Mouse (Mus musculus) heart, adult 9 months (tissue): ENCODE data around the gene Wt1.

ENCODE experiments used
- DNase-seq, 2 experiments: peaks; one replicate each; pipeline ENCODE4 v3.0.0; 2022; ENCODE audit warnings: low spot score in 2 of 2

The Wt1 gene

DNA sequence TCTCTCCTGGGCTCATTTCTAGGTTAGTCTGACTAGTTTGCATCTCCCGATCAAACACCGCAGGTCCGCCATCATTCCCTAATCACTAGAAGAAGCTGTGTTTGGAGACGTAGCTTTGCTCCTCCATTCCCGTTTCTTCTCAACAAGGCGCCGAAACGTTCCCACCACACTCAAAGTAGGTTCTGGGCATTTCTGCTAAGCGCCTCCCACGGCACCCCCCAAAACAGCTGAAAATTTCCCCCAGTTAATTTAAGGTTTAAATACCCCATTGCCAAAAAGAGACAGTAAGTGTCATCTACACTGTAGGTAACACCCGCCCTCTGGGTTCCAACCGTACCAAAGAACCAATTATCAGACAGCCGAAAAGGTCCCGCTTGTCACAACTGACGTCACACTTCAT is 688 bp upstream of the Wt1 start:
- no peak for DNase-seq

DNA sequence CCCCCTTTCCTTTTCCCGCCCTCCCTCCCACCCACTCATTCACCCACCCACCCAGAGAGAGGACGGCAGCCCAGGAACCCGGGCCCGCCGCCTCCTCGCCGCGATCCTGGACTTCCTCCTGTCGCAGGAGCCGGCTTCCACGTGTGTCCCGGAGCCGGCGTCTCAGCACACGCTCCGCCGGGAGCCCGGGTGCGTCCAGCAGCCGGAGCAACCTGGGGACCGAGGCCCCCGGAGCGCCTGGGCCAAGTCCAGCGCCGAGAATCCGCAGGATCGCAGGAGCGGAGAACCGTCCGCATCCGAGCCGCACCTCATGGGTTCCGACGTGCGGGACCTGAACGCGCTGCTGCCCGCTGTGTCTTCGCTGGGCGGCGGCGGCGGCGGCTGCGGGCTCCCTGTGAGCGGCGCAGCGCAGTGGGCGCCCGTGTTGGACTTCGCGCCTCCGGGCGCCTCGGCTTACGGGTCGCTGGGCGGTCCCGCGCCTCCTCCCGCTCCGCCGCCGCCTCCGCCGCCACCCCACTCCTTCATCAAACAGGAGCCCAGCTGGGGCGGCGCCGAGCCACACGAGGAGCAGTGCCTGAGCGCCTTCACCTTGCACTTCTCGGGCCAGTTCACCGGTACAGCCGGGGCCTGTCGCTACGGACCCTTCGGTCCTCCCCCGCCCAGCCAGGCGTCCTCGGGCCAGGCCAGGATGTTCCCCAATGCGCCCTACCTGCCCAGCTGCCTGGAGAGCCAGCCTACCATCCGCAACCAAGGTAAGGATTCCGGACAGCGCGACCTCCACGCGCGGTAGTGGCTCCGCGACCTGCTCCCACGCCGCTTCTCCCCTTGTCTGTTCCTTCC is 582 bp downstream of the Wt1 start:
- DNase-seq: peak in 1 of 2 experiments; percentile 15

DNA sequence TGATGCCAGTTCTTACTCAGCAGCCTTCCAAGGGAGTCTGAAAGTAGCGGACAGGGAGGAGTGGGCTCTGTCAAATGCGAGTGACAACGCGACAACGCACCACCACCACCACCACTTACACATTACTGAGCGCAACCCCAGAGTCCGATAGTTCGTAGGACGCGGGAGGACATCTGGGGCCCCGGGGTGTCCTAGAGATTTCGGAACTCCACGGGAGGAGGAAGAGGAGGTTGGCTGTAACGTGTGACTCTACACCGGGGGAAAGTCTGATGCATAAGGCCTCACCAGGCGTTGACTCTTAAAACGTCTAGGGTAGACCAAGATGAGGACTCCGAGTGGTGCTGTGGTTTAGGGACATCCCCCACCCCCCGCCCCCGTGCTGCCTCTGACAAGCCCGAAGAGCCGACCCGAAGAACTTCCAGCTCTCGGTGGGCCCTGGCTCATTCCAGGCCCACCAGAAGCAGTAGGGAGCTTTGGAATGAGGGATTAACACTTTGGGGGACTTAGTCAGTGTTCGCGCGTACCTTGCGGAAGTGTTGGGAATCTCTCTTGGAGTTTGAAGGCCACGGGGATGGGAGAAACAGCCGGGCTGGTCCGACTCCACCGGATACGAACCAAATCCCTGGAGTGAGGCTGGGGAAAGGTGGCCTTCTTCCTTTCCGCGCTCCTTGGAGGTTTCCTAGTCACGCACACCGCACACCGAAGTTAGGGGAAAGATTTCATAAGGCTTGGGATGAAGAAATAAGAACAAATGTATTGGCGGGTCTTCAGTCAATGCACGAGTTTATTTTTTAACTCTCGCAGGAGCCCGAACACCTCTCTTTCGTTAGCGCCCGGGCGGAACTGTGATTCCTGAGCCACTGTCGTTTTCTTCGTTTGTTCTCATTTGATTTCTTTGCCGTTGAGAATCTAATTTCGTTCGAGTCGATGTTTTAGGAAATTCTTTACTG is 1.5 kb downstream of the Wt1 start:
- DNase-seq: no peak

DNA sequence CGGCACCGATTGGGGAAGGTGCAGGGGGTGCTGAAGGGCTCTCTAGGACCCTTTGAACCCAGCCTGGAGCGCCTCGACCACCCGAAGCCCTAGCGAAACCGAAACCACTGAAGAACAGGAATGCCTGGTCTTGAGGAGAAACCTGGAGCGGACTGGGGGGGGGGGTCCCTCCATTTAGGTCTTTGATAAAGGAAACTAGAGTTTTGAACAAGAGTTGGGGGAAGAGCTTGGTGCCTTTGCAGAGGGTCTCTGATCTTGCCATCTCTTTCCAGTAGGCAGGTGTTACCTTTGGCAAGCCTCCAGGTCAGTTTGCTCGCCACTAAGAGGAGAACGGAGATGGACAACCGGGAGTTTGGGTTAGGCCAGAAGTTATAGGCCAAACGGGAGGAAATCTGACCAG is 2.2 kb downstream of the Wt1 start:
- DNase-seq: no peak

DNA sequence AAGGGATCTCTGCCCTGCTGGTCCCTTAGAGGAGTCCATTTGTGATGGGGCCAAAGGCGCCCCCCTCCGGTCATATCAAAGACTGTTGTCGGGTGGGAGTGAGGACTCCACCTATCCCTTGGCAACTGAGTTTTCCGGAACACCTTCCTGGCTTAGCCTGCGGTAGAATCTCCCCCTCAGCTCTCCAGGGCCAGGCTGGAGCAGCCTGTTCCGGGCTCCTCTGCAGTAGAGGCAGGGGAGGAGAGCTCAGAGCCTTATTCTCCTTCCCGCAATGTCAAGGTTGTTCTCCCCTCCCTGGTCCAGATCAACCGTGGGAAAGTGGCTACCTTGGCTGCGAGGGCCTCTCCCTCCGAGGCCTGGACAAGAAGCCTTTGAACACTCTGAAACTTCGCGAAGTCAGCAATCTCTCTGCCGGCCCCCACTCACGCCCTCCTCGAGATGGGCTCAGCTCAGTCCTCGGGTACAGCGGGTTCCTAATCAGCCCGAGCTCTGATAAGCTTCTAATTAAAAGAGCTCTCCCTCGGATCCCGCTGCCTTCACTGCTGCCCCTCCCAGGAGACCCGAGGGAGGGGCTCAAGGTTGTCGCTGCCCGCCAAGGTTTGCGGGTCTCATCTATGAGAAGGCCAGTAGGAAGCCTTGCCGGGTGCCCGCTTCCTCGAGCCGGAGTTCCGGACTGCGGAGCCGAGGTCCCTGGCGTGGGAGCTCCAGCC is 4.2 kb downstream of the Wt1 start:
- peak; percentile 56 to 60 for DNase-seq

DNA sequence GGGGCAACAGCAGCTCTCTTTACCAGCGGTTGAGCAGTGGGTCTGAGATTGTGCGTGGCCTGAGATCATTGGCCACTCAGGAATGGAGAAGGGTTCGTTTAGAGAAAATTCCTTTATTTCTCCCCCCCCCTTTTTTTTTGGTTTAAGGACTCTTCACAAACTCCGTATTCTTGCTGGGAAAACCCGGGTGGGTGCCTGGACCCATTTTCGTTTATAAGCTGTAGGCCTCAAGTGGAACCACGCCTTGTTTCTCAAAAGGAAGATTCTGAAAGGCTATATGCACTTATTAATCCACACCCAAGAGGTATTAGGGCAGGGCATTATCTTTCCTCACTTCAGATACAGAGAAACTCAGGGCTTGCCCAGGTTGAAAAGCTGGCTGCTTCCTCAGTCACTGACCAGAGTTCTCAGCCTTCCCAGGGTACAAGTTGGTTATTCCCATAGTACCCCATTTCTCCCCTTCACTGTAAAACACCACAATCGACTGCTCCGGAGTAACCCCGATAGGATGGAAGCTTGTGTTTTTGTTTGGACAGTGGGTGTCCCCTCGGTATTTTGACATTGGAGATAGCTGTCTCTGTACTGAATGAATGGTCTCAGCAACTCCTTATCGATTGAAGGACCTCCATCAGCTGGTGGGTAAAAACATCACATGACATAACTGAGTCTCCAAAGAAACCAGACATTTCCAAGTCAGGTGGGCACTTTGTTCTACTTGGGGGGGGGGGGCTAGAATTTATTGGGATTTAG is 4.9 kb downstream of the Wt1 start:
- no peak for DNase-seq

DNA sequence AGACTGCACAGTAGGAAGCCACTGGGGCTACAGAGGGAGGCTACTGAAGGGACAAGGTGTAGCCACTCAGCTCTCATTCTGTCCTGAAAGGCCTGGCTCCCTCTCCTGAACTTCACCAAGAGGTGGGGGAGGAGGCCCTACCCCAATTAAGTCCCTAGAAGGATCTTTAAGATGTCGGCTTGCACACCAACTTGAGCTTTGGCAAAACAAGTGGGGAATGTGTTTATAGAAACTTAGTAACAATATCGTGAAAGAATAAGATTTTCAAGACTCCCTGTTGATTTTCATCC is 5.4 kb downstream of the Wt1 start:
- DNase-seq: no peak

DNA sequence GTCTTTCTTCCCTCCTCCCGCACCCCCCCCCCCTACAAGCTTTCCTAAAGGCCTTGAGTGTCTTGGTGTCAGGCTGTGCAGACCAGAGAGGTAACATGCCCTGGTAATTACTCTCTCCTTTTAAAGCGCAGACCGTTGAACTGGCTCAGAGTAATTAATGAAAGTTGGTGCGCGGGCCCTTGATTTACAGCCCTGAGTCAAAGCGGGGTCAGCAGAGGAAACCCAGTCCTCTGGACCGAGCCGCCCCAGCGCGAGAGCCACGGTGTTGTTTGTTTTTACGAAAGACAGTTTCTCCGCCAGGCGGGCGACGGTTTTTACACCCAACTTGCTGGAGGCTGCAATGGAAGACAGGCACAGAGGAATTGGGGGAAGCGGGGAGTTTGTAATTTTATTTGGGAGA is 6.0 kb downstream of the Wt1 start:
- no peak for DNase-seq

DNA sequence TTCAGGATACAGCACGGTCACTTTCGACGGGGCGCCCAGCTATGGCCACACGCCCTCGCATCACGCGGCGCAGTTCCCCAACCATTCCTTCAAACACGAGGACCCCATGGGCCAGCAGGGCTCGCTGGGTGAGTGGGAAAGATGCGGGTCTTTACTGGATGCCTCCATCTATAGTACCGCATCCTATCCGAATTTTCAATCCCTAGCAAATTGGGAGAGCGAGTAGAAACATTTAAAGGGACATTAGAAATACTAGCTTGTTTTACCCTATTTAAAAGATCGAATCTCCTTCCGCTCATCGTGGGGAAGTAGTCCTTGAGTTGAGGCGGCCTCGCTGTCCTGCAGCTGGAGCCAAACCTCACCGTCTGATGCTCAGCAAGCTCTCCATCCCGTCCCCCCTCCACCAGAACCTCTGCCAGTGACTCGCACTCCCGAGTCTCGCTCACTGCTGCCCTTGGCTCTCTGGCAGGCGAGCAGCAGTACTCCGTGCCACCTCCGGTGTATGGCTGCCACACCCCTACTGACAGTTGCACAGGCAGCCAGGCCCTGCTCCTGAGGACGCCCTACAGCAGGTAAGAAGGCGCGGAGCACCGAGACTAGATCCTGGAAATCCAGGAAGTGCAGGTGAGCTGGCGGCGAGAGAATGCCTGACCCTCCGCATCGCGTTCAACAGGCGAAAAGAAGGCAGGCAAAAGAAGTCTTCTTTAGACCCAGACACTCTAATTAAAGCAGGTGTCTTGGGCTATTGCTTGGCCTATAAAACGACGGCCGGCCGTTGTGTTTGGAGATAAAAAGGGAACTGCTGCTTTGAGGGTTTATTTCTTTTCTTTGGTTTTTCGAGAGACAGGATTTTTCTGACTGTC is 6.8 kb downstream of the Wt1 start:
- DNase-seq: no peak

DNA sequence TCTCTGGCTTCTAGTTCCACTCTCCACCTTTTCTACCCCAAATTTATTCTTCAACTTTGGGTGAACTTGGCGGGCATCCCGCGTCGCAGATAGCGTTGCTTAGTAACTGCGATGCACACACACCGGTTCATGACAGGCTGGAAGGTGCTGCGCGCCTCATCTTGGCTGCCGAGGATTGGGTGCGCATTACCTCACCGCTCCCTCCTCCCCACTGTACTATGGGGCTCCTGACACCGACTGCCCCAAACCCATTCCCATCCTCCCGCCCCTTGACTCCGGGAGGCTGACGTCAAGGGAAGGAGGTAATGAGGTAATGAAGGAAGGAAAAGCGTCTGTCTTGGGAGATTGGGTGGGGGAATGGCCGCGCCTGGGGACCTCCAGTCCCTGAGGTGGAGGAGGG is 8.0 kb downstream of the Wt1 start:
- DNase-seq: peak; percentile 60 to 62

DNA sequence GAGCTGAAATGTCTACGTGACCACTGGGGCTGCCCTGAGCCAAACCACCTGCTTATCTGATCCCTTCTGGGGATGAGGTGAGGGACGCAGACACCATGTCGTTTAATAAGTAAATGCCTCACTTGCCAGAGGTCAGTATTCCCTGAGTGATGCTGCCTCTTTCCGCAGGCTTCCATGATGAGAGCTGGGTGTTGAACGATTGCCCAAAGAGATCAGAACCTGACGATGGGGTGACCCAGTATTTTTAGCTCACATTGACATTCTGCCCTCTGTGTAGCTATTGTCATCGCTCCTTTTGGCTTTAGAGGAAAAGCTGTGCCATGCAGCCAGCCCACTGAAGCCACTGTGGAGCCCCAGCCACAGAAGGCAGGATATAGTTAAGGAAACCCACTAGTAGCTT is 13.1 kb downstream of the Wt1 start:
- DNase-seq: no peak

DNA sequence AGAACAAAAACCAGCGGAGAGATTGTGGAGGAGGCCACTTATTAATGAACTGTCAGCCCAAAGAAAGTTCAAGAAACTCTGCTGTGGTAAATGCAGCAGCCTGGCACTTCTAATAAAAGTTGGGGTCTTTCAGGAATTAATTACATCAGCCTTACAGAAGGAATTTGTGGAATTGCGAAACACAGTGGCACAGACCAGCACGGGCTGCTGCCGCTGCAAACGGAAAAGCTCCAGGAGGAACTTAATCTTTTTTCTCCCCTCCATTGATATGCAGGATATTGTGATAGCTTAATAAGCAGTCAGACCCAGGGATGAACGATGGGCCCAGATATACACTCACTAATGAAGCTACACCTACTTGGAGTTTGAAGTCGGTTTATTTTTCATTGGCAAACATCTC is 15.0 kb downstream of the Wt1 start:
- no peak for DNase-seq

DNA sequence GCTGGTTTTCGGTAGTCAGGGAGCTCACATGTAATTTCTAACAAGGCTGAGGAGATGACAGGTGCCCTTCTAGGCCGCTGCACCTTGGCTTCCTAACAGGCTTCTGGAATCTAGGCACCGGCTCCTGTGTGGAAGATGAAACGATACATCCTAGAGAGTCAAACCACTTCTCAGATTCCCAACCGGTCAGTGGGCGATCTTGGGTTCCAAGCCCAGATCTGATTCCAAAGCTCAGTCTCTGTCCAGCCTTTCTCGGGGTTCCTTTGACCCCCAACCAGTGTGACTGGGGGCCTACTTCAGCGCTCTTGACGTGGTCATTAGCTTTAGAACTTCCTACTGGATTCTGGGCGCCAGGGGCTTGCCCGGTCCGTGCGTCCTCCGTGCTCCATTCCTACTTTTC is 17.4 kb downstream of the Wt1 start:
- DNase-seq: no peak

DNA sequence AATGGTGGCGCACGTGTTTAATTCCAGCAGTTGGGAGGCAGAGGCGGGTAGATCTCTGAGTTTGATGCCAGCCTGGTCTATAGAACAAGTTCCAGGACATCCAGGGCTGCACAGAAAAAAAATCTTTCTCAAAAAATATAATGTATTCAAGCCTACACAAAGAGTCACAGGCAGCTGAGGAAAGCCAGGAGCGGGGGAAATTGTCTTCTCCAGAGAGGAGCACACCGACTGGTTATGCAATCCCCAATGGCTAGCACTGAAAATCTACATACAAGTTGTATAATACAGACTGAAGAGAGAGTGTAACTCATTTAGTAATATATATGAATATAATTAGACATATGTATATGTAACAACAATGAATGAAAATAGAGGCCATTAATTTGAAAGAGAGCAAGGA is 25.2 kb downstream of the Wt1 start:
- no peak for DNase-seq

DNA sequence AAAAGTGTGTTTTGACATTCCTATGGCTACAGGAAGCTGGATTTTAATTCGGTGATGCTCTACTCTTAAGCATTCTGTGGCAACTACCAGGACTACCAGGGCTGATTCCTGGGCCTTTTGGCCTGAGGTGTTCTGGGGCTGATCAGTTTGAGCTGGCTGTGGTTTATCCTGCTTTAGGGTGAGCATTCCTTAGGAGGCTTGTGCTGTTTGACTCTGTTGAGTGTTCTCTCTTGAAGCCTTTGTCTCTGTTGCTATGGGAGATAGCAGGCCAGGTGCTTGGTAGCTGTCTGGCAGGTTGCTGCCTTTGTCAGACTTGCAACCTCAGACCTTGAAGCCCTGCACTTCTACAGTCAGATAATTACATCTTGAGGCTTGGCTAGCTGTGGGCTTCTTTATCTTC is 26.7 kb downstream of the Wt1 start:
- DNase-seq: no peak

DNA sequence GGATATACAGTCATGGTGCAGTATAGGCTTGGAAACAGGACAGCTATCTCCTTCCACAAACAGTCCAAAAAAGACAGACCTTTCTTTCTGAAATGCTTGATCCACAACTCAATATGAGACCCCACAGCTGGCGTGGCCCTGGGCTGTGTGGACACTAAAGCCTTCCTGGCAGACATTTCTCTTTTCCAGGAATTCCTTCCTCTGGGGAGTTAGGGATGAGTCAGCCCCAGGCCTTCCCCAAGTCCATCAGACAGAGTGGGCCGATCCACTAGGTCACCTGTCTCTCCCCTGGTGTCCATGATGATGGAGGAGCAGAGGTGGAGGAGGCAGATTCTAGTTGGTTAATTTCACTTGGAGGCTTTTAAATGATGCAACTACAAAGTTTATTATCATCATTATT is 34.6 kb downstream of the Wt1 start:
- no peak for DNase-seq

DNA sequence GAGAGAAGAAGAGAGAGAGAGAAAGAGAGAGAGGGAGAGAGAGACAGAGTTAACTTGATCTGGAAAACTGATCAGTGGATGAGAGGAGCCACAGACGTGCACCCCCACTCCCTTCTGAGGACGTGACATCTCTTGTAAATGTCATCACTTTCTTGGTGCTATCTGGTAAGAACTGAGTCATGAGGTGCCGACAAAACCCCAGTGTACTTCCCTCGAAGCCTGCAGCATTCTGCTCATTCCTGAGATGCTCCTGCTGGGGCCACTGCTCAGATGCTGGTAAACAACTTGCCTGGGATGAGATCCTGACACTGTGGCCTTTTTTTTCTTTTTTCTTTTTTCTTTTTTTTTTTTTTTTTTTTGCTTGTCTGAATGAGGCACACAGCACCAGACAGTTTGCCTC is 36.4 kb downstream of the Wt1 start:
- DNase-seq: no peak

DNA sequence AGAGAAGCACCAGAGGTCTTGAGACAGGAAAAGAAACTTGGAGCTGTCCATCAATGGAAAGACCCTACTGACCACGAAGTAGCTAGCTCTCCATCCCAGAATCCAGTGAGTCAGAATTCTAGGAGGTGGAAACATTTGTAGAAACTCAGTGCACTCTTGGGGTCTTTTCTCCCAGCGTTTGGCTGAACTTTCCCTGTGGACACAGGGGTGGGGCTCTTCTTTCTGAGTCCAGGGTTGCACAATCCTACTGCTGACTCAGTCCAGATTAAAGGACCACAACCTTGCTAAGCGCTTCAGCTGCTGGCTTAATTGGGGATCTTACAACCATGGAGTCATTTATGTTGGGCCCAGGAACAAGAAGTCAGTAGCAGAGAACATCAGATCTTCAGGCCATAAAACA is 41.8 kb downstream of the Wt1 start:
- peak in 1 of 2 experiments; percentile 37 for DNase-seq

DNA sequence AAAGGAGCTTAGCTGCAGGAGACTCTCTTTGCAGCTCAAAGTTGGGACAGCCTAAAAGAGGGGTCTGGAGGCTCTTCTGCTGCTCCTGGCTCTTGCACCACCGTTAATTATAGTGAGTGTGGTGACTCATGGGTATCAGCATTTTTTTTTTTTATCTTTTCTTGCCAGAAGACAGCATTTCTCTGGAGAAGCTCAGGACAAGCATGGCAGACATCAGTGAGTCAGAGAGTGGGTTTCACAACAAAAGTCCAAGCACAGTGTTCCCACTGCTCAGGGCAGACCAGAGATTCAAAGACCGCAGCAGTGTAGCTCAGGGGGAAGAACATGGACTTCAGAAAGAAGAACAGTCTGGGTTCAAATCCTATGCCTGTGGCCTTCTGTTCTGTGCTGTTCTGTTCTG is 47.9 kb downstream of the Wt1 start:
- no peak for DNase-seq

DNA sequence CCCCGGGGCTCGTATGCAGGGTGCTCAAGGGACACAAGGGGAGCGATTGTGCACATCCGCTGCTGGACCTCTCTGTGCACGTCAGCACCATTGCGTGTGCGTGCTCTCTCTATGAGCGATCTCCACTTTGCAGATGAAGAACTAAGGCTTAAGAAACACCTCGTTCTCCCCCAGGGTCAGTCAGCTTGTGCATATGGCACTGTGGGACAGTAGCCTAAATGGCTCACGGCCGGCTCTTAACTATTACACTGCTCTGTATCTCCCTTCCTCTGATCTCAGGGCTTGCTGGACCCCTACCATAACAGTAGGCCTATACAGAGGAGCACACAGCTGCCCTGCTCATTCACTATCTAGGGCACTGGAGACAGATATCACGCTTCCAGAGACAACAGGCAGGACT is 52.5 kb downstream of the Wt1 start:
- DNase-seq: no peak

DNA sequence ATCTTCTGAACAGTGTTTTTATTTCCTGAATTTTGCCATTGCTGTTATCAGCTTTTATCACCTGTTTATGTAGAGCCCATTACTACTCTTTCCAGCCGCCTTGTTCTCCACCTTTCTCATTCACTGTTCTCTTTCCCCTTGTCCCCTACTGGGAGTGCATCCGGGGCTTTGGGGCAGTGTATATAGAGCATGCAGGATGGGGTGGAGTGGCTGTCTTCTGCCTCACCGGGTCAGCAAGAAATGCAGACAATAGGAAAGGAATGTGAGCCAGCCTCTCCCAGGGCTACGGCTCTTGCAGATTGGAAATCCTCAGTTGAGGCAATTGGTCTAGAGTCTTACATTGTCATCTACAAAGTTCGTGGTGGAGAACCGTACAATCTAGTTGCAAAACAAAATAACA is 56.2 kb downstream of the Wt1 start:
- no peak for DNase-seq
